Mouse (Mus musculus) CD8-positive naive resting alpha-beta T cell, adult 2 months (primary cell): ENCODE measurements around the gene Plg.

Experiments
- DNase-seq, 2 experiments: peaks; one replicate each; pipeline ENCODE4 v3.0.0; 2022; ENCODE audit warnings: low read depth in 2 of 2, low spot score in 2 of 2

Gene Plg

GRCm38 (mm10) chr17:12385049-12385794 is 6.8 kb downstream of the Plg start:
- DNase-seq = no peak

- no peak for DNase-seq
Measured at GRCm38 (mm10) chr17:12387781-12388180, 9.4 kb downstream of the Plg start.

- no peak for DNase-seq
Measured at GRCm38 (mm10) chr17:12388239-12388638, 9.8 kb downstream of the Plg start.

GRCm38 (mm10) chr17:12396163-12396677 is 17.8 kb downstream of the Plg start:
- DNase-seq = no peak

- DNase-seq = no peak
Measured at GRCm38 (mm10) chr17:12403420-12403819, 25.0 kb downstream of the Plg start.

GRCm38 (mm10) chr17:12409346-12409944 is 31.0 kb downstream of the Plg start:
- no peak for DNase-seq

- no peak for DNase-seq
Measured at GRCm38 (mm10) chr17:12412181-12412890, 33.9 kb downstream of the Plg start.

GRCm38 (mm10) chr17:12412891-12413237 is 34.5 kb downstream of the Plg start:
- no peak for DNase-seq

- DNase-seq = no peak
Measured at GRCm38 (mm10) chr17:12415031-12415735, 36.8 kb downstream of the Plg start.

- DNase-seq = no peak
Measured at GRCm38 (mm10) chr17:12415741-12416140, 37.3 kb downstream of the Plg start.

- peak; percentile 48 to 68 for DNase-seq
Measured at GRCm38 (mm10) chr17:12416250-12416895, 38.0 kb downstream of the Plg start.

- no peak for DNase-seq
Measured at GRCm38 (mm10) chr17:12419491-12420079, 41.2 kb downstream of the Plg start.

- DNase-seq = no peak
Measured at GRCm38 (mm10) chr17:12420886-12421574, 42.6 kb downstream of the Plg start.

- DNase-seq = no peak
Measured at GRCm38 (mm10) chr17:12422143-12422542, 43.7 kb downstream of the Plg start.

- no peak for DNase-seq
Measured at GRCm38 (mm10) chr17:12427156-12427555, 48.7 kb downstream of the Plg start.

- DNase-seq = no peak
Measured at GRCm38 (mm10) chr17:12428369-12428768, 50.0 kb downstream of the Plg start.

GRCm38 (mm10) chr17:12431707-12432106 is 53.3 kb downstream of the Plg start:
- DNase-seq = no peak

GRCm38 (mm10) chr17:12437771-12438170 is 59.4 kb downstream of the Plg start:
- no peak for DNase-seq

GRCm38 (mm10) chr17:12444561-12444960 is 66.2 kb downstream of the Plg start:
- no peak for DNase-seq

GRCm38 (mm10) chr17:12451234-12451633 is 72.8 kb downstream of the Plg start:
- DNase-seq = no peak
